Mouse (Mus musculus): Measurements from ENCODE around the gene Zwilch.
"Not testable (repeated sequence)": the region's sequence is repeated elsewhere in the genome, so short reads cannot be mapped to it uniquely, and the experiment has no call there.

The Zwilch gene

DNA sequence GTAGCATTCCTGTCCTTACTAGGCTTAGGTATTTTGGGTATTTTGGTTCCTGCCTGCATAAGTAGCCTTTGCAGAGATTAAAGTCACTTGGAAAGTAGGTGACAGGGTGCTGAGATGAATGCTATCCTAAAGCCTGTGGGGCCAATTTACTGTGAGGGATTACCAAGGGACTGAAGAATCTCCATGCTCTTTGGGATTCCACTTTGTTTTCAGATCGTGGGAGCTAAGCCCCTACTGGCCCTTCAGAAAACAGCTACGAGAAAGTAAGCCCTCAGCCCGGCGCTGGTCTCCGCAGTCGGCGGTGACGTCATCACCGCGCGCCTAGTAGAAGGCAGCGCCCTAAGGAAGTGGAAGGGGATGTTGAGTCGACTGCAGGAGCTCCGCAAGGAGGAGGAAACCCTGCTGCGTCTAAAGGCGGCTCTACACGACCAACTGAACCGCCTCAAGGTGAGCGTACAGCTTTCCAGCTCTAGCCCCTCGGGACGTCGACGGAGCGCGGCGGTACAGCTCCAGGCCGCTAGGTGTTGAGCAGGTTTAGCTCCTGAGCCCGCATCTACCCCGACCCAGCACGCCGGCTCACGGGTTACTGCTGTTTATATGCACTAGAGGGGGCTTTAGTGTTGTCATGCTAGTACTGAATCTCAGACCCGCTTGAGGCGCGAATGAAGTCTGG is 6.2 kb upstream of the Zwilch start, which contains the start of gene Snapc5:
Snapc5 (plus strand) TSS at position 301 of the 673 bp plus-strand sequence.
- peak; percentile 96 for DNase-seq (ENCODE audit: low read depth)

DNA sequence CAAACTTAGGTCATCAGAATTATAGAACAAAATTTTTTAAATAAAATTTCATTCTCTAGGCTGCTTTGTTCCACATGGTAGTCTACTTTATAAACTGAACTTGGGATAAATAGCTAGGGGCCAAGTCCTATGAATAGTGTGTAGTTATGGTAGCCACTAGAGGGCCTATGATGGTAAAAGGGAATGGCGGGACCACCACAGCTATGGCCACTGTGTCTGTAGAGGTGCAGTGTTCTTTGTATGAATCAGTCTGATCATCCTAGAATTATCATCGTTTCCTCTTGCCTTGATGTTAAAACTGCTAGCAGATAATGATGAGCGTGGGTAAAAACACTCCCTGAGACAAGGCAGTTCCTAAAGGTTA is 5.7 kb upstream of the Zwilch start:
- no peak for DNase-seq (ENCODE audit: low read depth)

DNA sequence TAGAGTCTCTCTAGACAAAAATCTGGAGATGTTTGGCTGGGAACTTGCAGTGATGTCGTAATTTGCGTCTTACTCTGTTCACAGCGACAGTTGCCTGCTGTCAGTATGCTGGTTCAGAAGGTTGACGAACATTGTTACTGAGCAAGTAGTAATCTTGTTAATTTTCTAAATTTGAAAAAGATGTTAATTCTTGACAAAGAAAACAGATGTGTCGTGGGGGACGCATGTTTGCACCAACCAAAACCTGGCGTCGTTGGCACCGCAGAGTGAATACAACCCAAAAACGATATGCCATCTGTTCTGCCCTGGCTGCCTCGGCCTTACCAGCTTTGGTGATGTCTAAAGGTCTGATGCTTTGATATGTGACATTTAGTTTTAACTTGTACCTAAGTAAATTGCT is 2.5 kb upstream of the Zwilch start:
- no peak for DNase-seq (ENCODE audit: low read depth)

DNA sequence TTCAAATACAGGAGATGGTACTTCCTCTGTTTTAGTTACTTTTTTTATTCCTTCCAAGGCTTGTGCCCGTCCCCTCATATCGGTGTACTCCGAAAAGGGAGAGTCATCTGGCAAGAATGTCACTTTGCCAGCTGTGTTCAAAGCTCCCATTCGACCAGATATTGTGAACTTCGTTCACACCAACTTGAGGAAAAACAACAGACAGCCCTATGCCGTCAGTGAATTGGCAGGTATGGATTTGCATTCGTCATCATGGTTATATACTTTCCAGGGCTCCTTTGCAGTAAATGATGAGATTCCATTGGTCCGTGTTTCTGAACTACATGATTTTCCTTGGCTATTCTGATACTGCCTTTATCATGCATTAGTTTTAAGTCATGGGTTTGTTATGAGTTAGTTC is 1.9 kb upstream of the Zwilch start:
- DNase-seq (ENCODE audit: low read depth) = no peak

DNA sequence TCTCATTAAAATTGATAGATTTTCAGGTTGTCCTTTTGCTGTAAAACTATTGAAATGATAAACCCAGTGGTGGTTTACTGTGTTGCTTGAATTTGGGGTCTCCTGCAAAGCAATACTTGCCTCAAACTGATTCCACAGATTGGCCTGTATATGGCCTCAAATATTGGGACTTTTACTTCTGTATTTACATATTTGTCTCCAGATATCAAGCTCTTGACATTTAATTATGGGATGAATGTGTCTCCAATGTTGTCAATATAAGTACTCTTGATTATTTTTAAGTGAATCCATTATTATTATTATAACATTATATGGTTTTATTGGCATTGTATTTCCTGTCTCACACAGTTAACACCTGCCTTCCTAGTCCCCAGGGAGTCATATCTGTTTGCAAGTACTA is 1.4 kb upstream of the Zwilch start:
- no peak for DNase-seq (ENCODE audit: low read depth)

DNA sequence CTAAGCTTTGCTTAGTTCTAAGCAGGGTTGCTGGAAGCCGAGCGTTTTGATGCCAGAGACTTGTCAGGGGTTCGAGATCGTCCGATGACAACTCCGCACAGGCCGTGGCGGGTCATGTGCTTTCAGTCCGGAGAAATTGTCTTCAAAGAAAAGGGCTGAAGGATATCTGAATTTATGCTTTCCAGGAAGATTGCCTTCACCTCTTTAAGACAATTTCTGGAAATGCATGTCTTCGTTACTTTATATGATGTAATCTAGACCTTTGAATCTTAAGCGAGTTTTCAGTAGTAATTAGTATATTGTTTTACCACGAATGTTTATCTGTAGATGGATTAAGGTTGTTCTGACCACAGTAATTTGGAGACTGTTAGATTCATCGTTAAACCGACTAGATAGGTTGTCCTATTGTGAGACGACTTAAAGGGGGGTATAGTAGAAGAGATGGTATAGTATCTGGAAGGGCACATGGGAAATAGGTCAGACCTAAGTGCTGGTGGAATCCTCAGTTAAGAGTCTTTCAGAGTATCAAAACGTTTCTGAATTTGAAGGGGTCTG is 839 bp upstream of the Zwilch start:
- no peak for DNase-seq (ENCODE audit: low read depth)

DNA sequence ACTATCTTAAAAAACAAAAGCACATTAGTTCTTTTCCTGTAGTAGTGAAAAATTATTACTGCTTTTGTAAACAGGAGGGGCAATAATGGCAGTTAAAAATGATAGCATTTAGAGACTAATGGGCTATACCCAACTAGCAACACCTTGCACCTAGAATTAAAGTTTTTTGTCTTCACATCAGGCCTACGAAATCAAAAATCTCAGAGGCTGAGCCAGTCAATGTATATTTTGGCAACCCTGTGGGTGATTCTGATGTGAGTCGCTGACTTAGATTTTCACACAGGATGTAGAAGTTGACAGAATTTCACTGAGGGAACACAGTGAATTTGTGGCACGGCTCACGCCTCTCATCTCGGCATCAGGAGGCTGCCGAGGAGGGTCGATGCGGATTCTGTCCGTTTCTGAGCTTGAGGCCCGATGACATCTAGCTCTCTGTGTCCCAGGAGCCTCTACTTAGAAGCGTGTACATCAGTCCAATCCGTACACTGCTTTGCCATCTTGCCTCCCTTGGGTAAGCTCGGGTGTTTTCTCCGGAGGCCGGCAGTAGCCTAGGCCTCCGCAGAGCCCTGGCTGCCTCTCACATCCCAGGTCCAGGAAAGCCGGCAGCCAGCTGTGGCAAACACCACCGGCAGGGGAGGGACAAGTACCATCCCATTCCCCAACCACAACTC is 624 bp downstream of the Zwilch start:
- DNase-seq (ENCODE audit: low read depth) = no peak

DNA sequence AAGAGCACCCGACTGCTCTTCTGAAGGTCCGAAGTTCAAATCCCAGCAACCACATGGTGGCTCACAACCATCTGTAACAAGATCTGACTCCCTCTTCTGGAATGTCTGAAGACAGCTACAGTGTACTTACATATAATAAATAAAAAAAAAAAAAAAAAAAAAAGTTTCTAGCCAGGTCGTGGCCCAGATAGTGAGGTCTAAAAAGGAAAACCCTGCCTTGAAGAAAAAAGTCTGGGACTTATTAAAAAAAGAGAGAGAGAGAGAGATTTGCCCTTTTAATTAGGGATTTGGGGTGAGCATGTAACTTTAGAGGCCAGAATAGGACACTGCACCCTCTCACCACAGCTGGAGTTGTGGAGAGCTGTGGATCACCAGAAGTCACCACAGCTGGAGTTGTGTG is 2.9 kb downstream of the Zwilch start:
- not testable (repeated sequence) for DNase-seq (ENCODE audit: low read depth)

DNA sequence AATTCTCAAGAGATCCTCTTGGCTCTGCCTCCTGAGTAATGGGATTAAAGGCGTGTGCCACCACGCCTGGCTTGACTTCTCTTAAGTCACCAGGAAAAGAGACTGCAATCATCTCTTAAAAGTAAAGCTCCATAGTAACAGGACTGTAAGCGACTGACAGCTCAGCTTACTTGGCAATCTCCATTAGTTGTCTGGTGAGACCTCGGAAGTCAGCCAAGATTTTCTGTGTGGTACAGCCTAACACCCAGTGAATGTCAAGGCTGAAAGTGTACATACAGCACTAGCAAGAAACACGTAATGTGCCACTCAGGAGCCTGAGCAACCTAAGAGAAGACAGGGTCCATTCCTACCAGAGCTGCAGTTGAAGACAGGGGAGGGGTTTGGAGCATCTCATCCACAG is 12.4 kb downstream of the Zwilch start:
- no peak for DNase-seq (ENCODE audit: low read depth)

DNA sequence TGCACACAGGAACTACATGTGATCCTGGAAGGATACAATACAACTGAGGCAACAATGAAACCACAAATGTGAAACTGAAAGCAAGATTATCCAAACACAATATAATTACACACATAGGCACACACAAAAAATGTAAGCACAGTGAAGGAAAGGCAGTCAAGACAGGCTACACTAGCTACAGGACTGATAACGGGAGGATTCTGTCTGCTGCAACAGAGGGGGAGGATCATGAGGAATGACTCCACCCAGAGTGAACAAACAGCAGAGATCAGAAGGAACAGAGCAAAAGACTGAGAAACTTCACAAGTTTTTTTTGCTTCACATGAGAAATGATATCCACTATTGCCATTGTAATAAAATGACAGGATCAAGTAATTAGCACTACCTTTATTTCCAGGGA is 16.3 kb downstream of the Zwilch start:
- DNase-seq (ENCODE audit: low read depth) = no peak

DNA sequence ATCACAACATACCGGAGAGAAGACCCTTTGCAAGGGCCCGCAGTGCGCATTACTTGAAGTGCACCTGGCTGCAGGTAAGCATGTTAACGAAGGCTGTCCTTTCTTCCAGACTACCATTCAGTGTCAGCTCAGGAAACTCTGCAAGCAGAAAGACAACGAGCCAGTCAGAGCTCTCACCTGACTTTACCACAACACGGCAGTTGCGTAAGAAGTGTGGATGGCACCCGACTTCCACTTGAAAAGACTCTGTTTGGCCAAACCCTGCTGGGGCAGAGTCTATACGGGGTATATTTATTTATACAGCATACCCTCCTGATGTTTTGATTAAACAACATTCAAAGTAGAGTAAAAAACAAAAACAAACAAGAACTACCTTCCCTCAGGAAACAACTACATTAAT is 33.0 kb downstream of the Zwilch start:
- DNase-seq (ENCODE audit: low read depth) = no peak

DNA sequence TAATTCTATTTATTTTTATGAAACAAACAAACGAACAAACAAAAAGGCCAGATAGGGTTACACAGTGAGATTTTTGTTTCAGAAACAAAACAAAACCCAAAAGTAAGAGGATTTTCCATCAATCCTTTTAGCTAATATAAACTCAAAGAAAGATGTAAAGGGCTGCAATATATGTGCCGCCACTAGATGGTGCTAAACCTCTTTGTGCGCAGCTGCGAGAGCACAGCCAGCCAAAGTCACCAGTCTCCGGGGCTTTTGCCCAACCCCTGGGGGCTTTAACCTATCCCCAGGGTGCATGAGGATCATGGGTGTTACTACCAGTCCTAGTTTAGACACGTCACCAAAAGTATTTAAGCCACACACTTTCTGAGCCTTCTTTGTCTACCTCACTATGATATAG is 34.0 kb downstream of the Zwilch start:
- DNase-seq (ENCODE audit: low read depth) = peak; percentile 68

DNA sequence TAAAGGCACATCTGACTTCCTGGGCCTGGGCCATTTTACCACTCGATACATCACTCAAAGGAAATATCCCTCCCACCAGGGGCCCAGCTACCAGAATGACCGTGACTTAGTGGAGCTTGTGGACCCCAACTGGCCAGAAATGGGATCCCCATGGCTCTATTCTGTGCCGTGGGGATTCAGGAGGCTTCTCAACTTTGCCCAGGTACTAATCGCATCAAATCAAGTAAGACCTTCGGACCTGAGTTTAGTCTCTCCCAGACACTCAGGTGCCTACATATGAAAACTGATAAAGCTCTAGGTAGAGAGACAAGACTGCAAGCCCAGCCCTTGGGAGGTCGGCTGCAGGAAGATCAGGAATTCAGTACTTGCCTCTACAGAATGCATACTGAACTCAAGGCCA is 41.3 kb downstream of the Zwilch start:
- no peak for DNase-seq (ENCODE audit: low read depth)

DNA sequence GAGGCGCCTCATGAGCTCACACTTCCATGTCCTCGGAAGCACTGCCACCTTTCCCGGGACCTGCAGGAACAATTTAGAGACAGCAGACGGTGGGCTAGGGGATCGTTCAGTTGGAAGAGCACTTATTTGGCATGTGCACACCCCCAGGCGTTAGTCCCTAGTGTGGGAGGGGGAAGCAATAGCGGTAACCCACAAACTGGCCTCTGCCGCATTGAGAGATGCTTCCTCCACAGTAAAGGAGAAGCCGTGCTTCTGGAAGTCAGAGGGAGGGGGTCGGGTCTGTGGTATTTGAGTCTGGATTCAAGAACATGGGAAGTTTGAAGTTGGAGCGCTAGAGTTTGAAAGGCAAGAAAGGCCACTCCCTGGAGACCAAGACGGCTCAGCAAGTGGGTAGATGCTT is 46.8 kb downstream of the Zwilch start:
- DNase-seq (ENCODE audit: low read depth) = no peak

DNA sequence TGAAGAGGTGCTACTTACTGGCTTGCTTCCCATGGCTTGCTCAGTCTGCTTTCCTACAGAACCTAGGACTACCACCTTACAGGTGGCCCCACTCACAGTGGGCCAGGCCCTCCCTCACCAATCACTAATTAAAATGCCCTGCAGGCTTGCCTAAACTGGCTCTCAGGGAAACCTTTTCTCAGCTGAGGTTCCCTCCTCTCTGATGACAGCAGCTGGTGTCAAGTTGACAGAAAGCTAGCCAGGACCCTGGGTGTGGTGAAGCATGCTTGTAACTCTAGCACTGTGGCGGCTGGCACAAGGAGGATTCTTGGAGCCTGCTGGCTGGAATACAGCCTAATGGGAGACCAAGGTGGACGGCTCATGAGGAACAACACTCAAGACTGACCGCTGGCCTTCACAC is 47.6 kb downstream of the Zwilch start:
- no peak for DNase-seq (ENCODE audit: low read depth)

DNA sequence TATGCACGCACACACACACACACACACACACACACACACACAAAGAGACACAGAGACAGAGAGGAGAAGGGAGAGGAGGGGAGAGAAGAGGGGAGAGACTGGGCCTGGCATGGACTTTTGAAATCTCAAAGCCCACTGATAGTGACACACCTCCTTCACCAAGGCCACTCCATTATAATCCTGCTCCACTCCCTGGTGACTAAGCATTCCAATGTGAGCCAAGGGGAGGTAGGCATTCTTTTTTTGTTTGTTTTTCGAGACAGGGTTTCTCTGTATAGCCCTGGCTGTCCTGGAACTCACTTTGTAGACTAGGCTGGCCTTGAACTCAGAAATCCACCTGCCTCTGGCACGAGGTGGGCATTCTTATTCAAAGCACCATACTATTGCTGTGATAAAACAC is 48.1 kb downstream of the Zwilch start:
- not testable (repeated sequence) for DNase-seq (ENCODE audit: low read depth)

DNA sequence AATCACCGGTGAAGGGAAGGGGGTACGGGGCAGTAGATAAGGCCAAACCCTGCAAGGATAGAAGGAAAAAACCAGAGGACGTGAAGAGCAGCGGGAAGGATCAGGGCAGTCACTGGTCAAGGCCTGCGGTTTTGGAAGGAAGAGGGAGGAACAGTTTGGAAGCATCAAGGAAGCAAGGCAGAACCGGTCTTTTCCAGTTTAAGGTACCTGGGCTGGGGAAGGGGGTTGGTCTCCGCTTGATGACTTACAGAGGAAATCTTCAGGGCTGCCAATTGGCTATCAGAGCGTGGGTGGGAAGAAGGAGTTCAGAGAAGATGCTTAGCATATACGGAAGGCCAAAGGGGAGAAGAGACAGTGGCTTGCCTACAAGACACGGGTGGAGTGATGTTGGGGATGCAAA is 50.3 kb downstream of the Zwilch start:
- no peak for DNase-seq (ENCODE audit: low read depth)

DNA sequence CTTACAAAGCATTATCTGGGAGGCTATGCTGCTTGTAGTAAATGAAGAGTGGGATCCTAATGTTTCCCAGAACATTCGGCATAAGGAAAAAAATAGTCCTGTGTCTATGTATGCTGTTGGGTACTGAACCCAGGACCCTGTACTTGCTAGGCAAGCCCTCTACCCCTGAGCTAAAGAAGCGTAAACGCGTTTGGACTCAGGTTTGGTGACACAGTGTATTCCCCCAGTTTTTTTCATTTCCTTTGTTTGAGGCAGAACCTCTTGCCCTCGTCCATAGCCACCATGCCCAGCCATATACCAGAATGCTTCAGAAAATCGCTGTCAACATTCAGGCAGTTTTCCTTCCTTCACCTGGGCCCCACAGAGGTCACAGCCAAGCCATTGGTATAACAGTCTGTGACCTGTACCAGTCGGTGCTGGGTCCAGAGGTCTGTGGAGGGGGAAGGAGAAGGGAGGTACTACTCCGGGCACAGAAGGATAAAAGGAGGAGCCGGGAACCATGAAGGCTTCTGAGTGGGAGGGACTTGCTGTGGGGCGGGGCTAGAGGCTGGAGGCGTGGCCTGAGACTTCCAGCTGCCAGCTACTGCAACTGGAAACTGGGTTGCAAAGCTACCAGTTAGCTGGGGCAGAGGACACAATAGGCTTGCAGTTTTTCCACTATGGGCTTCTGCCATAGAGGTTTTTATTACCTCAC is 52.2 kb downstream of the Zwilch start:
- no peak for DNase-seq (ENCODE audit: low read depth)

DNA sequence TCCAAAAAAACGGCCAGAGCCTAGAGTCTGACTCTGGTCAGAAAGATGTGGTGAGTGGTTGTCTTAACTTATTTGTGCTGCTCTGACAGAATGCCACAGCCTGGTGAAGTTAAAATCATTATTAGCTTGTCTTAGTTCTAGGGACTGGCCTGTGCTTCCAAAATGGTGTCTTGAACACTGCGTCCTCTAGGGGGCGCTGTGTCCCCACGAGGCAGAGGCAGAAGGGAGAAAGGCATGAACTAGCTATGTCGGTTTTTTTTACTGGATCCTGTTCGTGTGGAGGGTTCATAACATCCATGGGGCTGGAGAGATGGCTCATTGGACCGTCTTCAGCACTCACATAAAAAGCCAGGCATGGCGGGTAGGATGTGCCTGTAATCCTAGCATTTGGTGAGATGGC is 53.0 kb downstream of the Zwilch start:
- peak; percentile 58 for DNase-seq (ENCODE audit: low read depth)

DNA sequence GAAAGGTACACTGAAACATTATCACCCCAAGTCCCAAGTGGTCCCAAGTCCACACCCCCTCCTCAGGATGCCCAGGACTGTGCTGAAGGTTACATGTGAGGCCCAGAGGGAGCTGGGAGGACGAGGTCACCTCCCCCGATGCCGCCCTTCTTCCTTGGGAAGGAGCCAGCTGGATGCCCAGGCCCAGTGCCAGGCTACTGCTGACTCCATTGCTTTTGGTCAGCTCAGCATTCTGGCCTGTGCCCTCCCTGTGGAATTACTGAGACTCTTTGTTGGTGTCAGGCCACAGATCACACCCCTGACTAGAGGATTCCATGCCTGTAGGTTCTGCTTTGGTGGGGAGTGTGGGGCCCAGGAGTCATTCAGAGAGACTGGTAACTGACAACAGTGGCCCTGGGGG is 56.0 kb downstream of the Zwilch start, which contains the start of gene Lctl:
Lctl (plus strand) TSS at position 272 of the 400 bp plus-strand sequence.
- DNase-seq (ENCODE audit: low read depth) = no peak

DNA sequence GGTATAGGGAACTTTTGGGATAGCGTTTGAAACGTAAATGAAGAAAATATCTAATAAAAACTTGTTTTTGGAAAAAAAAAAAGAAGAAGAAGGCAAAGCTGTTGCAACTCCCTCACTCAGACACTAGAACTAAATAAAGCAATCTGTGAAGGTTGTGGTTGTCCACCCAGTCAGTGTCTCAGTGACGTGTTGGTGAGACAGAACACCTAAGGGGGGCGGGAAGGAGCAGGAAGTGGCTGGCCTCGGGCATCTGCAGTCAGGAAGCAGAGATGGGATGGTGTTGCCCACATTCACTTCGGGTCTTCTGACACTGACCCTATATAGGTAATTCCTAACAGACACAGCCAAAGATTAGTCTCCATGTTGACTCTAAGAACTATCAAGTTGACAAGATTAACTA is 57.1 kb downstream of the Zwilch start:
- no peak for DNase-seq (ENCODE audit: low read depth)

DNA sequence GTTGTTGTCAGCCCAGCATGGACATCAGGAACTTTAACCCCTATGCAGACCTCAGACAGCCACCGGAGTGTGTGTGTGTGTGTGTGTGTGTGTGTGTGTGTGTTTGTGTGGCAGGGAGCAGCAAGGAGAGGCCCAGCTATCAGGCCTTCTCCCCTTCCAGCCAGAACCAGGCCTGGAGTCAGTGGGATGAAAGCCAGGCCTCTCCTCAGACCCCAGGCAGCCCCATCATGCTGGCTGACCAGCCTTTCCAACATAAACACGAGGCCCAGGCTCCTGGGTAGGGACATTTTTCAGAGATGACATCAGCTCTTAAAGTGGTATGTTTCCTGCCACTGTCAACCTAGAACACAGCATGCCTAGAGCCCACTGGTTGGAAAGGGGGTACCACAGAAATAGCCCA is 58.3 kb downstream of the Zwilch start:
- no peak for DNase-seq (ENCODE audit: low read depth)

DNA sequence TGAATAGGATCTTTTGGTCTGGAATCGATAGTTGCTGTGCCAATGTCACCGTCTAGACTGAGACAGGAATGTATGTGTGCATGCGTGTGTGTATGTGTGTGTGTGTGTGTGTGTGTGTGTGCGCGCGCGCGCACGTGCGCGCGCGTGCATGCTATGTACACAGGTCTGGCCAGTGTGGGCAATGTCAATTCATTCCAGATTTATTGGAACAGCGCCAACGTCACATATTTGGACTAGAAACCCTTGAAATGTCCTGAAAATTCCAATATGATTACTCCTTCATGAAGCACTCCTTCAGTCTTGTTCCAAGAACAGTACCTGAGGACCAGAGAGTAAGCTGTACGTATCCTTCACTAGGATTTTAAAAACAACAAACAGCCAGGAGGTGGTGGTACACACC is 62.4 kb downstream of the Zwilch start:
- DNase-seq (ENCODE audit: low read depth) = no peak

Measured in naive thymus-derived CD4-positive, alpha-beta T cell, adult 2 months (primary cell).